31 mouse cellular contexts compared by ENCODE assay signal in genomic region chr7:70834787-70835461, GRCm38 (mm10).
A peak's percentile ranks its signal among the peaks of the same experiment; 100 is the strongest.
DNase-seq lines count a peak whose midpoint lies in the region; ATAC-seq lines count a peak whose summit lies in the region.
"Had no signal": no experiment of that assay in that cellular context is flagged by ENCODE, and none has a peak within 500 bp of the region (broad histone marks: within the 10 kb centered on the region; RNA-seq: fewer than 3 reads in every experiment).

No protein-coding gene starts in this region.

- H3K36me3 ChIP-seq in heart, embryonic 12.5 days = no peaks in the 10 kb centered on the region
- H3K36me3 ChIP-seq in heart, embryonic 10.5 days = no peaks in the 10 kb centered on the region
- no peaks in the 10 kb centered on the region for H3K36me3 ChIP-seq in midbrain, embryonic 11.5 days (ENCODE audit: control insufficient read depth, insufficient read depth, low read length)
- no peaks in the 10 kb centered on the region for H3K36me3 ChIP-seq in midbrain, embryonic 10.5 days
- H3K36me3 ChIP-seq in limb, embryonic 15.5 days = no peaks in the 10 kb centered on the region
- H3K36me3 ChIP-seq in liver, embryonic 11.5 days (ENCODE audit: control insufficient read depth, insufficient read depth, low read length) = no peaks in the 10 kb centered on the region
- H3K36me3 ChIP-seq: embryonic facial prominence, embryonic 12.5 days; forebrain, embryonic 10.5 days; forebrain, embryonic 15.5 days; hindbrain, embryonic 12.5 days; intestine, embryonic 15.5 days; liver, embryonic 13.5 days; midbrain, embryonic 13.5 days; neural tube, embryonic 13.5 days had no signal

- DNase-seq in heart, embryonic 10.5 days (ENCODE audit: low spot score) = no peak
- DNase-seq in midbrain, embryonic 11.5 days (ENCODE audit: low spot score, missing footprints) = peak; percentile 60
- no peak for DNase-seq in midbrain, embryonic 10.5 days (ENCODE audit: low spot score)
- DNase-seq in fat pad, adult 2 months (ENCODE audit: extremely low read depth, low read depth, low spot score) = peak; percentile 7
- DNase-seq in liver, embryonic 11.5 days (ENCODE audit: low spot score) = no peak
- DNase-seq in embryo, embryonic 10 days (ENCODE audit: low spot score) = no peak
- DNase-seq: adrenal gland, postnatal 14 days; B cell, adult 2 months; cerebellum, adult 11-12 months; cerebellum, postnatal 36 days; embryo, embryonic 11 days; gastrocnemius, postnatal 25 days; heart, adult 2 months; heart, postnatal 36 days; kidney, adult 2 months; kidney, postnatal 4 days; liver, embryonic 13.5 days; lung, postnatal 36 days; right cerebral cortex, postnatal 14 days; thymus, postnatal 4 days had no signal

- H3K4me1 ChIP-seq in heart, embryonic 12.5 days (replicated peaks) = peaks cover 11% of the 10 kb centered on the region
- H3K4me1 ChIP-seq in heart, embryonic 10.5 days = peaks cover 10% of the 10 kb centered on the region; the same call in 1 of the 2 replicates
- H3K4me1 ChIP-seq in midbrain, embryonic 11.5 days (ENCODE audit: control insufficient read depth, insufficient read depth, low read length) = no peaks in the 10 kb centered on the region
- H3K4me1 ChIP-seq in midbrain, embryonic 10.5 days = no peaks in the 10 kb centered on the region
- peaks cover 6% of the 10 kb centered on the region; the same call in 1 of the 2 replicates for H3K4me1 ChIP-seq in limb, embryonic 15.5 days
- no peaks in the 10 kb centered on the region for H3K4me1 ChIP-seq in liver, embryonic 11.5 days (replicated peaks; ENCODE audit: control insufficient read depth, insufficient read depth, low read length)
- H3K4me1 ChIP-seq: embryonic facial prominence, embryonic 12.5 days; forebrain, embryonic 15.5 days; hindbrain, embryonic 12.5 days; intestine, embryonic 15.5 days; liver, embryonic 13.5 days; midbrain, embryonic 13.5 days had no signal

- H3K27me3 ChIP-seq in heart, embryonic 12.5 days (replicated peaks) = no peaks in the 10 kb centered on the region
- H3K27me3 ChIP-seq in heart, embryonic 10.5 days (ENCODE audit: insufficient read depth, poor library complexity, severe bottlenecking) = no peaks in the 10 kb centered on the region
- H3K27me3 ChIP-seq in midbrain, embryonic 11.5 days (ENCODE audit: control insufficient read depth, insufficient read depth, low read length) = no peaks in the 10 kb centered on the region
- no peaks in the 10 kb centered on the region for H3K27me3 ChIP-seq in midbrain, embryonic 10.5 days (ENCODE audit: low read depth, poor library complexity, severe bottlenecking)
- no peaks in the 10 kb centered on the region for H3K27me3 ChIP-seq in limb, embryonic 15.5 days
- no peaks in the 10 kb centered on the region for H3K27me3 ChIP-seq in liver, embryonic 11.5 days (replicated peaks; ENCODE audit: control insufficient read depth, insufficient read depth, low read length)
- H3K27me3 ChIP-seq: embryonic facial prominence, embryonic 12.5 days; forebrain, embryonic 15.5 days; hindbrain, embryonic 12.5 days; intestine, embryonic 15.5 days; liver, embryonic 13.5 days; midbrain, embryonic 13.5 days; neural tube, embryonic 13.5 days had no signal

- H3K27ac ChIP-seq in heart, embryonic 12.5 days (ENCODE audit: poor library complexity, severe bottlenecking) = no peak overlapping the region
- no peak overlapping the region; the same call in 1 of the 2 replicates for H3K27ac ChIP-seq in heart, embryonic 10.5 days
- H3K27ac ChIP-seq in midbrain, embryonic 11.5 days (ENCODE audit: low read depth, low read length) = no peak overlapping the region
- no peak overlapping the region for H3K27ac ChIP-seq in midbrain, embryonic 10.5 days (replicated peaks)
- H3K27ac ChIP-seq in limb, embryonic 15.5 days = peak overlapping the region; percentile 33; the same call in 1 of the 2 replicates
- H3K27ac ChIP-seq in liver, embryonic 11.5 days (ENCODE audit: low read depth, low read length) = no peak overlapping the region
- H3K27ac ChIP-seq: embryonic facial prominence, embryonic 12.5 days; forebrain, embryonic 10.5 days; forebrain, embryonic 15.5 days; heart, adult 2 months; hindbrain, embryonic 12.5 days; hindbrain, postnatal 0 days; intestine, embryonic 15.5 days; kidney, postnatal 0 days; liver, embryonic 13.5 days; midbrain, embryonic 13.5 days; neural tube, embryonic 13.5 days had no signal

- H3K9ac ChIP-seq in heart, embryonic 12.5 days = 0 out of 2 replicates have a peak overlapping the region, but pooled peaks have one; percentile 30
- no peak overlapping the region for H3K9ac ChIP-seq in midbrain, embryonic 11.5 days (ENCODE audit: low read length)
- H3K9ac ChIP-seq in limb, embryonic 15.5 days = no peak overlapping the region
- H3K9ac ChIP-seq in liver, embryonic 11.5 days (ENCODE audit: low read depth, low read length) = no peak overlapping the region
- H3K9ac ChIP-seq: embryonic facial prominence, embryonic 12.5 days; forebrain, embryonic 15.5 days; hindbrain, embryonic 12.5 days; intestine, embryonic 15.5 days; liver, embryonic 13.5 days; midbrain, embryonic 13.5 days; neural tube, embryonic 13.5 days had no signal

- WGBS in heart, embryonic 12.5 days = 28% methylated on average over 4 of the region's 4 CpGs
- WGBS in heart, embryonic 10.5 days = 24% methylated on average over 4 of the region's 4 CpGs
- 70% methylated on average over 4 of the region's 4 CpGs for WGBS in midbrain, embryonic 11.5 days
- 71% methylated on average over 4 of the region's 4 CpGs for WGBS in midbrain, embryonic 10.5 days
- WGBS in limb, embryonic 15.5 days = 10% methylated on average over 4 of the region's 4 CpGs
- WGBS in liver, embryonic 11.5 days = 45% methylated on average over 4 of the region's 4 CpGs

- no peak overlapping the region for H3K4me3 ChIP-seq in heart, embryonic 12.5 days
- H3K4me3 ChIP-seq in heart, embryonic 10.5 days = no peak overlapping the region
- H3K4me3 ChIP-seq in midbrain, embryonic 11.5 days (ENCODE audit: low read depth, low read length) = no peak overlapping the region
- no peak overlapping the region for H3K4me3 ChIP-seq in midbrain, embryonic 10.5 days
- H3K4me3 ChIP-seq in limb, embryonic 15.5 days = no peak overlapping the region
- no peak overlapping the region for H3K4me3 ChIP-seq in liver, embryonic 11.5 days (ENCODE audit: low read depth, low read length)
- H3K4me3 ChIP-seq: embryonic facial prominence, embryonic 12.5 days; forebrain, embryonic 10.5 days; forebrain, embryonic 15.5 days; heart, adult 2 months; hindbrain, embryonic 12.5 days; intestine, embryonic 15.5 days; liver, embryonic 13.5 days; midbrain, embryonic 13.5 days; neural tube, embryonic 13.5 days had no signal

- H3K4me2 ChIP-seq in heart, embryonic 12.5 days = no peak overlapping the region
- H3K4me2 ChIP-seq in midbrain, embryonic 11.5 days = no peak overlapping the region
- no peak overlapping the region for H3K4me2 ChIP-seq in limb, embryonic 15.5 days
- no peak overlapping the region for H3K4me2 ChIP-seq in liver, embryonic 11.5 days
- H3K4me2 ChIP-seq: embryonic facial prominence, embryonic 12.5 days; forebrain, embryonic 15.5 days; hindbrain, embryonic 12.5 days; intestine, embryonic 15.5 days; liver, embryonic 13.5 days; midbrain, embryonic 13.5 days; neural tube, embryonic 13.5 days had no signal

- no peaks in the 10 kb centered on the region for H3K9me3 ChIP-seq in heart, embryonic 12.5 days (replicated peaks)
- H3K9me3 ChIP-seq in heart, embryonic 10.5 days = no peaks in the 10 kb centered on the region
- no peaks in the 10 kb centered on the region for H3K9me3 ChIP-seq in midbrain, embryonic 11.5 days (ENCODE audit: control insufficient read depth, low read length)
- no peaks in the 10 kb centered on the region for H3K9me3 ChIP-seq in midbrain, embryonic 10.5 days (replicated peaks)
- H3K9me3 ChIP-seq in limb, embryonic 15.5 days = no peaks in the 10 kb centered on the region
- no peaks in the 10 kb centered on the region for H3K9me3 ChIP-seq in liver, embryonic 11.5 days (ENCODE audit: control insufficient read depth, low read length)
- H3K9me3 ChIP-seq: embryonic facial prominence, embryonic 12.5 days; forebrain, embryonic 10.5 days; forebrain, embryonic 15.5 days; hindbrain, embryonic 12.5 days; intestine, embryonic 15.5 days; liver, embryonic 13.5 days; midbrain, embryonic 13.5 days; neural tube, embryonic 13.5 days had no signal

- no peak for ATAC-seq in heart, embryonic 12.5 days (ENCODE audit: insufficient number of reproducible peaks, low FRiP score)
- ATAC-seq in midbrain, embryonic 11.5 days (ENCODE audit: low FRiP score) = no peak
- ATAC-seq in limb, embryonic 15.5 days (ENCODE audit: insufficient number of reproducible peaks, low FRiP score, low TSS enrichment, low read depth) = peak; percentile 74; the same call in 1 of the 2 replicates
- ATAC-seq in liver, embryonic 11.5 days (replicated peaks; ENCODE audit: low FRiP score) = no peak
- ATAC-seq: forebrain, embryonic 15.5 days; hindbrain, postnatal 0 days; intestine, embryonic 15.5 days; midbrain, embryonic 13.5 days had no signal

Comparison
In these comparisons a context has a peak if more than half of its experiments do, and no peak if none do; other contexts are left out.
1. DNase-seq: peak in midbrain, embryonic 11.5 days (single experiment) and fat pad, adult 2 months (single experiment); none in heart, embryonic 10.5 days (single experiment), midbrain, embryonic 10.5 days (single experiment), liver, embryonic 11.5 days (single experiment) and embryo, embryonic 10 days (single experiment).